Mouse (Mus musculus) liver, embryonic 14.5 days (tissue): ENCODE data around the gene Adra2b.

Experiments used
- CTCF ChIP-seq: IDR thresholded peaks from 2 replicates; pipeline ENCODE4 v1.5.1; 2016; ENCODE audit warnings: antibody characterized with exemption, low read depth, control low read depth
- EP300 ChIP-seq: IDR thresholded peaks from 2 replicates; pipeline ENCODE4 v1.6.1; 2016; ENCODE audit warnings: antibody characterized with exemption, low read depth

GRCm38 (mm10) chr2:127337531-127337930 lies 25.5 kb upstream of the Adra2b start:
- TF ChIP-seq CTCF: no peak
- no peak for TF ChIP-seq EP300
